Mouse (Mus musculus) testis, adult 2 months (tissue): Measurements from ENCODE around the gene Palld. TPM values are rescaled to one million over a fixed set of nuclear protein-coding genes. Genes with fewer than 3 reads are reported as not detected.

Experiments
- H3K27ac ChIP-seq: fragments of 200-500 bp; 2 replicates; pipeline ENCODE4 v1.5.1; 2012; ENCODE audit warnings: low read depth, low read length; ENCODE audit not compliant: control insufficient read depth, insufficient read depth
- H3K27me3 ChIP-seq: fragments of 200-500 bp; 2 replicates; pipeline ENCODE4 v1.6.1; 2012; ENCODE audit warnings: mild to moderate bottlenecking, low read length, moderate library complexity; ENCODE audit not compliant: control insufficient read depth, insufficient read depth
- H3K36me3 ChIP-seq: fragments of 200-500 bp; 2 replicates; pipeline ENCODE4 v1.6.1; 2012; ENCODE audit warnings: mild to moderate bottlenecking, low read length; ENCODE audit not compliant: control insufficient read depth, insufficient read depth
- H3K4me1 ChIP-seq: fragments of 200-500 bp; 2 replicates; pipeline ENCODE4 v1.6.1; 2012; ENCODE audit warnings: low read length; ENCODE audit not compliant: control insufficient read depth, insufficient read depth
- H3K4me3 ChIP-seq: fragments of 200-500 bp; 2 replicates; pipeline ENCODE4 v1.5.1; 2012; ENCODE audit warnings: low read depth, mild to moderate bottlenecking, low read length, moderate library complexity, mixed read lengths; ENCODE audit not compliant: control insufficient read depth
- CTCF ChIP-seq: fragments of 200-500 bp; IDR thresholded peaks from 2 replicates; pipeline ENCODE4 v1.5.1; 2012; ENCODE audit warnings: low read depth, mild to moderate bottlenecking, inconsistent platforms, low read length, moderate library complexity; ENCODE audit not compliant: control insufficient read depth, insufficient read depth, insufficient replicate concordance
- POLR2A ChIP-seq: fragments of 200-500 bp; IDR thresholded peaks from 2 replicates; pipeline ENCODE4 v1.6.1; 2012; ENCODE audit warnings: low read depth, mild to moderate bottlenecking, inconsistent platforms, low read length, moderate library complexity; ENCODE audit not compliant: control insufficient read depth
- polyA plus RNA-seq: library from polyadenylated mRNA; depleted of rRNA; stranded (reverse); fragments of >200 nt; gene quantifications from 2 replicates; pipeline ENCODE4 v1.2.3, GENCODE M21; 2012

The Palld gene
- polyA plus RNA-seq, 1 experiment = 7.8 TPM

DNA sequence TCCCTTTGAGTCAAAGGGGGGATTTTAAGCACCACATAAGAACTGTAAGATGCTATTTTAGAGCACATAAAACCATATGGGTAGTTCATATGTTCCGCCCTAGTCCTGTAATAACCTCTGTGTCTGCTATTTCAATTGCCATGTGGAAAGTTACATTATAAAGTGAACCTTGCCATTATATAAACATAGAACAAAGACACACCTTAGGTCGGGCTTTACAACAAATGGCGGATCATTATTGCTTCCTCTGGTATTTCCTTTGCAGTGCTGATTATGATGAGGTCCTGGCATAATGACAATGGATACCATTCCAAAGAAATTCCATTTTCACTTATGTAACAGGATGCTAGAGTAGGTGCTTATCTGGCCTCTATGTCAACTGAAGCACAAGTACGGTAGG is 70.5 kb downstream of the Palld start:
- no peaks in the 10 kb centered on the region for H3K36me3 ChIP-seq
- H3K4me3 ChIP-seq = no peak overlapping the region
- no peaks in the 10 kb centered on the region for H3K4me1 ChIP-seq
- H3K27ac ChIP-seq = no peak overlapping the region
- no peak for TF ChIP-seq POLR2A
- TF ChIP-seq CTCF = no peak
- no peaks in the 10 kb centered on the region for H3K27me3 ChIP-seq

- TF ChIP-seq CTCF (no peak), POLR2A (no peak)
These were observed 71.7 kb downstream of the Palld start for GRCm38 (mm10) chr8:61830821-61831220.

DNA sequence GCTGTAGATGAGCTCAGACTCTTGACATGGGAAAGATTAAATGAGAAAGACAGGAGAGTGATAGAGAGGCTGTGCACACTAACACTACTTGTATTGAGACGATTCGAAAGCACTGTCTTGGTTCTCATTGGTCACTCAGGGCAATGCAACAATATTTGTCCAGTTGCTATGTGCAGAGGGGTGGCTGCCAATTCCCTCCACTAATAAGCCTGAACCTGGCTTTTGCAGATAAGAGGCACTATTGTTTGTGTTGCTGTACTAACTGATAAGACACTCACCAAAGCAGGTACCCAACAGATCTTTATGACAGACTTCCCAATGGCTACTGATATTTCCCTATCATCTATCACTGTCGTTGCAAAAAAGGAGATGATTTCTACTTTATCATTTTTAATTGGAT is 77.9 kb downstream of the Palld start:
- H3K36me3 ChIP-seq = no peaks in the 10 kb centered on the region
- no peaks in the 10 kb centered on the region for H3K4me1 ChIP-seq
- H3K4me3 ChIP-seq = no peak overlapping the region
- H3K27me3 ChIP-seq = no peaks in the 10 kb centered on the region
- TF ChIP-seq CTCF (no peak), POLR2A (no peak)
- H3K27ac ChIP-seq = no peak overlapping the region

More at GRCm38 (mm10) chr8:61830821-61831220, 71.7 kb downstream of the Palld start:
- Histone ChIP-seq H3K4me3 (no peak overlapping the region), H3K27me3 (no peaks in the 10 kb centered on the region), H3K27ac (no peak overlapping the region), H3K4me1 (no peaks in the 10 kb centered on the region), H3K36me3 (no peaks in the 10 kb centered on the region)

DNA sequence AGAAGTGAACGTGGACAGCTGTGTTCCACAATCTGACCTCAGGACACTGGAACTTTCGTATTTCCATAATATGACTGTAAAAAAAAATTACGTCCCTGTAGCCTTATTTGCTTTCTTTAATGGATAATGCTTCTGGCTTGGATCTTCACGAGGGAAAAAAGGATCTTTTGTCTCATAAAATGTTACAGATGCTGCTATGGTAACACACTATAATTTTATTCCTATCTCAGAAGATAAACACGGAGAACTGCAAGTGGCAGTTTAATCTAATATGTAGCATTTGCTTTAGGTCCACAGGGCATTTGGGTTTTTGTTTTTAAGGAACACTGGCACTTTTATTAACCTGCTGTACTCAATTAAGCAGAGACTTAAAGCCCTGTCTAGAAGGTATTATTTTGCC is 79.3 kb downstream of the Palld start:
- Histone ChIP-seq H3K36me3 (no peaks in the 10 kb centered on the region), H3K27me3 (no peaks in the 10 kb centered on the region)
- TF ChIP-seq POLR2A (no peak), CTCF (no peak)

DNA sequence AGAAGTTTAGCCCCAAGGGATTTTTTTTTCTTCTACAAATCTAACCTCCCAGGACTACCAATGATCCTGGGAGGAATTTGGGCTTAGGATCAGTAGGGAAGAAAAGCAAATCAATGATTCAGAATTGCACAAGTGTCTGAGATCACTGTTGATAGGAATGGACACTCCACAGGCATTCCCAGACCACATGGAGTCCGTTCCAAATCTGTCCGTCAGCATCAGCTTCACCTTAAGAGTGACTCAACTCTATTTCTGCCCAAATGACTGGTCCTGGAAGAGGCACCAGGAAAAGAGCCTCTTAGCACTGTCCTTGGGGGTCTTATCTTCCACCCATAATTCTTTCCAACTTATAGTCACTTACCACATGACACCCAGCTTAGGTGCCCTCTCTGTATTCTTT is 98.7 kb downstream of the Palld start:
- no peak overlapping the region for H3K27ac ChIP-seq
- no peaks in the 10 kb centered on the region for H3K27me3 ChIP-seq
- H3K36me3 ChIP-seq = no peaks in the 10 kb centered on the region
- TF ChIP-seq CTCF = no peak
- no peak for TF ChIP-seq POLR2A
- H3K4me1 ChIP-seq = no peaks in the 10 kb centered on the region
- no peak overlapping the region for H3K4me3 ChIP-seq

More for the DNA sequence above, 79.3 kb downstream of the Palld start:
- Histone ChIP-seq H3K27ac (no peak overlapping the region), H3K4me1 (no peaks in the 10 kb centered on the region), H3K4me3 (no peak overlapping the region)

GRCm38 (mm10) chr8:61802840-61803239 is 99.7 kb downstream of the Palld start:
- no peak for TF ChIP-seq POLR2A
- no peak for TF ChIP-seq CTCF
- Histone ChIP-seq H3K27ac (no peak overlapping the region), H3K4me1 (no peaks in the 10 kb centered on the region), H3K36me3 (no peaks in the 10 kb centered on the region), H3K27me3 (no peaks in the 10 kb centered on the region), H3K4me3 (no peak overlapping the region)

- Histone ChIP-seq H3K27ac (no peak overlapping the region), H3K4me3 (no peak overlapping the region), H3K4me1 (no peaks in the 10 kb centered on the region), H3K27me3 (no peaks in the 10 kb centered on the region), H3K36me3 (no peaks in the 10 kb centered on the region)
- TF ChIP-seq POLR2A (no peak), CTCF (no peak)
These were observed 105.0 kb downstream of the Palld start for GRCm38 (mm10) chr8:61797391-61797947.

DNA sequence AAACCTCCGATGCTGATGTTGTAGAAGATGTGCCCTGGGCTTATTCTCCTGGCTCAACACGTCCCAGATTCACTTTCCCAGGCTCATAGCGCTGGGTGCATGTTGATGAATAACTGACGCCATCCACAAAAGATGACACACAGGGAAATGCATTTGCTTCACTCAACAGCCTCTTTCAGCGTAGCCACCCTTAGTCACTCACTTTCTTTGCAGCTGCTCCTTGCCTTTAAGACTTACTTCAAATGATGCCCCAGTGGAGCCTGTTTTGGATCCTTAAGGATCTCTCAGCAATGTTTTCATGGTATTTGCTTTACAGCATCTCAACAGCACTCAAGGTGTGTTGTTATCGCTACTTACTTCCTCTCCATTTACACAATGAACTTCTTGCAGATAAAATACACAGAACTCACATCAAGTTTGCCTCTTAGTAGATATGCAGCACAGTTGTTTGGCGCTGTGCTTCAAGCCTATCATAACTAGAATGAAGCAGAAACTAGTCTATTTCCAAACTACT is 105.9 kb downstream of the Palld start:
- Histone ChIP-seq H3K27ac (no peak overlapping the region), H3K27me3 (no peaks in the 10 kb centered on the region), H3K36me3 (no peaks in the 10 kb centered on the region), H3K4me1 (no peaks in the 10 kb centered on the region), H3K4me3 (no peak overlapping the region)
- TF ChIP-seq POLR2A (no peak), CTCF (no peak)
